Mouse (Mus musculus): ENCODE results near the gene Trim33. TPM values are rescaled to one million over a fixed set of nuclear protein-coding genes. Genes with fewer than 3 reads are reported as not detected.

The Trim33 gene
- polyA plus RNA-seq, 1 experiment from 2014 or later: 20.3 TPM

DNA sequence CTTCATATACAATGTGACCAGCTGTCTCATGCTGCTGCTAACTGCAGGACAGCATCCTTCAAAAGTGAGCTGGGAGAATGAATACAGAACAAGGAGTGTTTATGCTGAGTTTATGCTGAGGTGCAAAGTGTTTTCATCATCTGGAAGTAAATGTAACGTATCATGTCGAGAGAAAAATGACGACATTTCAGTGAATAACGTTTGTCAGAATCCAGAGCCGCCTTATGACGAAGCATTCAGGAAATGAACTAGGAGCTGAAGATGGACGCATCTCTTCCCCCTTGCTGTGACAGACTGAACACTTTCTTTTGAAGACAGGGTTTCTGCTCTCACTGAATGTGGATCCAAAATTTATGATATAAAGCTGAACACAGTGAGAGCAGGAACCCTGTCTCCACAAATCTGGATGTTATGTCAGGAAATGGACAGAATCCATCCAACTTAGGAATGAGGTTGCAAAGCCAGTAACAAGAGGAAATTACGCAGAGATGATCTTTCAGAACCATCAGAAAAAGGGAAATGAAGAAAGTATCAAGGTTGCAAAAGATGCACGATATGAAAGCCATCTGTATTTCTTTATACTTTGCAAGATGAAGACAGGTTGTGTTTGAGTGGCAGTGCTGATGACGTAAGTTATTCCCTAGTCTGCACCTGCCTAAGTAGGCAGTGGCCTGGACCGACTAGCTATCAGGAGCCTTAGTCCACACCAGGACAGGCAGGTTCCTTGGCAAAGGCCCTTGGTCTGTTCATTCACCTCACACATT lies 85.3 kb downstream of the Trim33 start:
- 81% methylated on average over 11 of the region's 11 CpGs for WGBS
- Histone ChIP-seq H3K9ac (no peak overlapping the region), H3K27me3 (no peaks in the 10 kb centered on the region), H3K9me3 (no peaks in the 10 kb centered on the region), H3K4me2 (no peak overlapping the region), H3K4me3 (no peak overlapping the region), H3K36me3 (no peaks in the 10 kb centered on the region; the same call in 1 of the 2 replicates), H3K4me1 (peaks cover 12% of the 10 kb centered on the region), H3K27ac (no peak overlapping the region)
- ATAC-seq (ENCODE audit: insufficient number of reproducible peaks, low FRiP score, low TSS enrichment, low read depth): no peak

DNA sequence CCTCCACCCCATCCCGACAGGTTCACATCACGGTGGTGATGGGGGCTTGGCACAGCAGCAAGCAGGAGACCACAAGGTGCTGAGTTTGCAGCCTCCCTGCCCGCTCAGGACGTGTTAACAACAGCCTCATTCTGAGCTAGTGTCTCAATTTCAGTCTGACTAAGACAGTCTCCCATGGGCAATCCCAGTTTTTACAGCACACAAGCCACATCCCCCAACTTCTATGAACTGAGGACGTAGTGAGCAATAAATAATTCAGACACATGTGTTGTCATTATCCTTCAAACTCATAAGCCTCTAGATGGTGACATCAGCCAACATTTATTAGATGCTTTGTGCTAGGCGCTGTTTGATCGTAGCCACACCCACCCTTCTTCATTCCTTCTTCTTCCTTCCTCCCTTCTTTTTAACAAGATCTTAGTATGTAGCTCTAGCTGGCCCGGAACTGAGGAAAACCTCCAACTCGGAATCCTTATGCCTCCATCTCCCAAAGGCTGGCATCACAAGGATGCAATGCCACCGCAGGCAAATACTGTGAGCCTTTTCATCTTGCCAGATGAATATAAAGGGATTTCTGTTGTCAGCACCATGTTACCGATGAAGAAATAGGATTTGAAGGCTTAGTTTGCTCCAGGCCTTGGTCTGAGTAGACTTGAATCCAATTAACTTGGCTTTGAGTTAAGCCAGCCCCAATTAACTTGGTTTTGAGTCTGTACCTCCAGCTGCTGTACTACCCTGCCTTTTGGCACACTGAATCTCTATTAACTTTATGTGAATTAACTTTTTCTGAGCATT lies 88.3 kb downstream of the Trim33 start:
- WGBS: 53% methylated on average over 11 of the region's 11 CpGs
- ATAC-seq (ENCODE audit: insufficient number of reproducible peaks, low FRiP score, low TSS enrichment, low read depth): no peak
- H3K27ac ChIP-seq: no peak overlapping the region

DNA sequence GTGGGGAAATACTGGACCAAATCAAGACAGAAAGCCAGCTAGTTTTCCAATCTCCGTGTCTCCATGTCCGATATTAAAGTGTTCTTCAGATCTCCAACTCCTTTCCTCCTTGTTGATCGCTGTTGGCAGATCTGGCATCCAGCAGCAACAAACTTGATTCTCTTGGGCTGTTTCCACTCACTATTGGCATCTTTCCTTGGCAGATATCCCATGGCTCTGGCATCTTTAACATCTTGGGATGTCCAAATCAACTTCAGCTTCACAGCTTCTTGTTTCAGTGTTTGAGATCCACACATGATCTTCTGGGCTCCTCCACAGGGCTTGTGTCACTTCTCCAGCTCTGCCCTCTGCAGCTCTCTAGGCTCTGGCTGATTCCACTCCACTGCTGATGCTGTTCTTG lies 89.6 kb downstream of the Trim33 start:
- H3K9ac ChIP-seq: no peak overlapping the region
- no peak for ATAC-seq (ENCODE audit: insufficient number of reproducible peaks, low FRiP score, low TSS enrichment, low read depth)
- H3K9me3 ChIP-seq: no peaks in the 10 kb centered on the region
- no peak overlapping the region for H3K4me2 ChIP-seq
- no peak overlapping the region for H3K4me3 ChIP-seq
- H3K4me1 ChIP-seq: peaks cover 12% of the 10 kb centered on the region
- WGBS: 84% methylated on average over 3 of the region's 3 CpGs
- no peaks in the 10 kb centered on the region for H3K36me3 ChIP-seq
- H3K27me3 ChIP-seq: no peaks in the 10 kb centered on the region
- no peak overlapping the region for H3K27ac ChIP-seq

More for the DNA sequence above, 88.3 kb downstream of the Trim33 start:
- Histone ChIP-seq H3K4me2 (no peak overlapping the region), H3K36me3 (no peaks in the 10 kb centered on the region), H3K9me3 (no peaks in the 10 kb centered on the region), H3K4me3 (no peak overlapping the region), H3K27me3 (no peaks in the 10 kb centered on the region), H3K4me1 (peaks cover 12% of the 10 kb centered on the region), H3K9ac (no peak overlapping the region)

DNA sequence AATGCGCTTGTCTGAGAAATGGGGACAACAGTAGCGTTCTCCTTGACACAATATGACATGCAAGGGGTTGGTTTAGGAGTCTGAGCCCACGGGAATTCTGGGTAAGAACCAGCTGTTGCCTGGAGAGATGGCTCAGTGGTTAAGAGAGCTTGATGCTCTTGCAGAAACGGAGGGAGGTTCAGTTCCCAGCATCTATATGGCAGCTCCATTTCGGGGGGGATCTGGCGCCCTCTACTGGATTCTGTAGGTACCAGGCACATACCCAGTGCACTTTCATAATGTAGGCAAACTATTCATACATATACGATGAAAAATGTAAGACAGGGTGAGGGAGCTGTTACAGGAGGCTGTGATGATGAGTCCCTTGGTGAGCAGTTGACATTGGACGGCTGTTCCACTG lies 94.9 kb downstream of the Trim33 start:
- no peak overlapping the region for H3K9ac ChIP-seq
- H3K4me2 ChIP-seq: no peak overlapping the region
- H3K9me3 ChIP-seq: no peaks in the 10 kb centered on the region
- ATAC-seq (ENCODE audit: insufficient number of reproducible peaks, low FRiP score, low TSS enrichment, low read depth): no peak
- H3K4me1 ChIP-seq: 0 out of 2 replicates have a peak, but pooled peaks cover 3% of the 10 kb centered on the region
- no peaks in the 10 kb centered on the region for H3K27me3 ChIP-seq
- no peak overlapping the region for H3K27ac ChIP-seq
- WGBS: 40% methylated on average over 8 of the region's 8 CpGs
- H3K36me3 ChIP-seq: no peaks in the 10 kb centered on the region
- H3K4me3 ChIP-seq: no peak overlapping the region

DNA sequence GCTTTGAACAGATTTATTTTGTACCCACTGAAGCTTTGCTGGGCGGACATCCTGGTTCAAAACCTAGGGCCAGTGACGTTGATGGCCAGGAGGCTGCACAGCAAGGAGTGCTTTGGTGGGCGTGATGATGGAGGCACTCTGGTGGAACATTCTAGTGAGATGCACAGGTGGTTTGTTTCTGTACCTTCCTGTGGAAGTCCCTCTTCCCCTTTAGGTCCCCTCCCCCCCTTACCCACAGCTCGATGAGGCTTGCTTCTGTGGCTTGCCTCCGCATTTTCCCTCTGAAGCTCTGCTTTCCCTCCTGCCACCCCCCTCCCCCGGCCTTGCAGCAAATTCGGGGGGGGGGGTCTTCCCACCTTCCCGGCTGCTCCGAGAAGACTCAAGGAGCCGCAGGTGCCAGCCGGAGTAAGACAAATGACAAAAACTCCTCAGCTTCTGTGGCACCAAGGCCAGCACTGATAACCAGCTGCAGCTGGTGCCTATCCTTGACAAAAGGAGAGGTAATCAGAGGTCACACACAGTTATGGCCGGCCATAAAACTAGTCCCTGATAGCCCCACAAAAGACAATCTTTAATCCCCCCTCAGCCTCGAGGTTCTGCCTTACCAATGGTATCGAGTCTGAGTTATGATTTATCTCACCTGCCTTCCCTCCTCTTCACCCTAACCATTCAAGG lies 96.2 kb downstream of the Trim33 start:
- Histone ChIP-seq H3K9ac (no peak overlapping the region), H3K9me3 (no peaks in the 10 kb centered on the region), H3K4me2 (no peak overlapping the region), H3K27ac (no peak overlapping the region), H3K4me1 (0 out of 2 replicates have a peak, but pooled peaks cover 3% of the 10 kb centered on the region), H3K36me3 (no peaks in the 10 kb centered on the region), H3K27me3 (no peaks in the 10 kb centered on the region), H3K4me3 (no peak overlapping the region)
- WGBS: 28% methylated on average over 14 of the region's 14 CpGs
- no peak for ATAC-seq (ENCODE audit: insufficient number of reproducible peaks, low FRiP score, low TSS enrichment, low read depth)

DNA sequence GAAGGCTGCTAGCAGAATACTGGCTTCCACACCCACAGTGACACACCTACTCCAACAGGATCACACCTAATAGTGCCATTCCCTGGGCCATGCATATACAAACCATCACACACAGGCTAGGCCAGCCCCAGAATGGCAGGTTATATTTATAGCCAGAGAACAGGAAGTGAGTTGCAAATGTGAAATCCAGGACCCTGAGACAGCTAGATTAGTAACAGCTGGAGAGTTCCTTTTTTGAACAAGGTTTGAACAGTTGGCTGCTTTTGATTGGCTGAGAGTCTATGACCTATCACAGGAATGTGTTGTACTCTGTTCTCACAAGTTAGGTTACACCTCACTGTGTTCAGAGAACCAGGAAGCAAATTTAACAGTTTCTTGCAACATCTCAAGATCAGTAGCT lies 98.9 kb downstream of the Trim33 start:
- Histone ChIP-seq H3K9me3 (no peaks in the 10 kb centered on the region), H3K36me3 (no peaks in the 10 kb centered on the region), H3K4me3 (no peak overlapping the region), H3K4me1 (0 out of 2 replicates have a peak, but pooled peaks cover 3% of the 10 kb centered on the region), H3K9ac (no peak overlapping the region), H3K4me2 (no peak overlapping the region), H3K27me3 (no peaks in the 10 kb centered on the region), H3K27ac (0 out of 2 replicates have a peak overlapping the region, but pooled peaks have one; percentile 50)
- peak; percentile 73; the same call in 1 of the 2 replicates for ATAC-seq (ENCODE audit: insufficient number of reproducible peaks, low FRiP score, low TSS enrichment, low read depth)

DNA sequence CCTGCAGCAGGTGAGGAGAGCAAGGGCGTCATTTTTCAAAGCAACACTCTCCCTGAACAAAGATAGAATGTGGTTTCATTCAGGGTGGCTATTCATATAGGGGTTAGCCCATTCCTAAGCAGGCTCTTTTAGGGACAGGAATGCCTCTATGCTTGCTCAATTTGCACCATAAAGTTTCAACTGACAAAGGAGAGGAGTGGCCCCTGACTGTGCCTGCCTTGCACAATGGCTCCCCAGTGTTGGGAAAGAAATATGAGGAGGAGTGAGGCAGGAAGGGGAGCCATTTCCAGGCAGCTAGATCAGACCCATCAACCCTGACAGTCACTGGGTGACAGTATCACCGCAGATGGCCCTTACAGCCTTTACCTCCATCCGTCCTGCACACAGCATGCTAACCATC lies 100.3 kb downstream of the Trim33 start:
- Histone ChIP-seq H3K4me1 (0 out of 2 replicates have a peak, but pooled peaks cover 3% of the 10 kb centered on the region), H3K9ac (no peak overlapping the region), H3K4me3 (no peak overlapping the region), H3K9me3 (no peaks in the 10 kb centered on the region), H3K27me3 (no peaks in the 10 kb centered on the region), H3K4me2 (no peak overlapping the region), H3K36me3 (no peaks in the 10 kb centered on the region), H3K27ac (no peak overlapping the region)
- no peak for ATAC-seq (ENCODE audit: insufficient number of reproducible peaks, low FRiP score, low TSS enrichment, low read depth)
- WGBS: 74% methylated on average over 3 of the region's 3 CpGs

DNA sequence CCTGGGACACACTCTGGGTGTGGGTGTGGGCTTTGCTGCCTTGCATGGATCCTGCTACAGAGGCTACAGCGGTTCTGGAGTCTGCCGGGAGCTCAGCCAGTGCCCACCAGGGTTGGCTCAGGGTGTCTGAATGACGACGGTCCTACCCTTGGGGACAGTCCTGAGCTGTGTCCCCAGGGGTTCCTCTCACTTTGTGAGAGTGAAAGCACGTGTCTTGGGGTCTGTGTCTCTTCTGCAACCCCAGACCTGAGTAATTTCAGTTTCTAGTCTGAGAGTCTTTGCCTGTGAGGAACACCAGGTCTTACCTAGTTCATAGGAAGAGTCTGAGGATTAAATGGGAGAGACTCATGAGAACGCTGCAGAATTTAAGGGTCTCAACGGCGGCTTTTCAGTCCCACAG lies 101.7 kb downstream of the Trim33 start:
- Histone ChIP-seq H3K27ac (no peak overlapping the region), H3K36me3 (no peaks in the 10 kb centered on the region), H3K4me2 (no peak overlapping the region), H3K4me1 (0 out of 2 replicates have a peak, but pooled peaks cover 3% of the 10 kb centered on the region), H3K27me3 (no peaks in the 10 kb centered on the region), H3K9ac (no peak overlapping the region), H3K9me3 (no peaks in the 10 kb centered on the region), H3K4me3 (no peak overlapping the region)
- no peak for ATAC-seq (ENCODE audit: insufficient number of reproducible peaks, low FRiP score, low TSS enrichment, low read depth)
- WGBS: 90% methylated on average over 8 of the region's 8 CpGs

DNA sequence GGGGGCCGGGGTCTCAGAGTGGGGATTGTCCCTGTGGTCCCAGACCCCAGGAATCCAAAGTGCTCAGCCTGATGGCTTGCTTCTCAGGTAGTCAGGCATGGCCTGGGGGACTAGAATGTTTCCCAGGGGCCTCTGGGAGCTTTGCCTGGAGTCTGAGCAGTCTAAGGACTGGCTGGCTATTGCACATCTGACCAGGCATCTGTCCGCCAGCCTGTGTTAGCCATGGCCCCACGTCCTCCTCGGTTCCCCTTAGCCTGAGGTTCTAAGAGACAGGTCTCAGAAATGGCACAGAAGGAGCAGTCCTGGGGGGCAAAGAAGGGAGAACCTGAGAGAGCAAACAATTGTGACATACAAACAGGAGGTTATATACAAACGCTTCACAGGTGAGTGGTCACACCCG lies 102.3 kb downstream of the Trim33 start:
- Histone ChIP-seq H3K9ac (no peak overlapping the region), H3K4me3 (no peak overlapping the region), H3K27ac (no peak overlapping the region), H3K4me1 (0 out of 2 replicates have a peak, but pooled peaks cover 3% of the 10 kb centered on the region), H3K36me3 (no peaks in the 10 kb centered on the region), H3K9me3 (no peaks in the 10 kb centered on the region), H3K27me3 (no peaks in the 10 kb centered on the region), H3K4me2 (no peak overlapping the region)
- ATAC-seq (ENCODE audit: insufficient number of reproducible peaks, low FRiP score, low TSS enrichment, low read depth): no peak
- 94% methylated on average over 6 of the region's 6 CpGs for WGBS

DNA sequence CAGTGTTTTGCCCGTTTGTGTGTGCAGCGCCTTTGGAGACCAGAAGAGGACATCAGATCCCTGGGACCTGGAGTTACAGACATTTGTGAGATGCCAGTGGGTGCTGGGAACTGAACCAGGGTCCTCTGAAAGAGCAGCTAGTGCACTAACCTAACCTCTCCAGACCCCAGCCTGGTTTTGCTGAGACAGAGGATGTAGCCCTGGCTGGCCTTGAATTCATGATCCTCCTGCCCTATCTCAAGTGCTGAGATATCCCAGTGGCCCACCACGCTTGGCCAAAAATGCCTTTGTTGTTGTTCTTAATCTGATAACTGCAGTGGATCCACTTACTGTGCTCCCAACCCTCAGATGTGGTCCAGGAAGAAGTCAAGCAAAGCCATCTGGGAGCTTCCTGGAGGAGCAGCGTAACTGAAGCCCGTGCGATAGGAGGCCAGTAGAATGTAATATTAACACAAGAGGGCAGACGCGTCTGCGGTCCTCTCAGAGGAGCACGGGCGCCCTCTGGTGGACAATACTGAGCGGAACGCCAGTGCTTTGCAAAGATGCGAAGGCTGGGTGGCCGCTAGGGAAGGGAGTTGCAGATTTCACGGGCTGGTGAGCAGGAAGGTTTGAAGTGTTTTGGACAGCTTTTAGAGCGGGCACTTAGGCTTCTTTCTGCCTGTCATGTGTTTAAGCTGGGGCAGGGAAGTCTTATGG lies 103.9 kb downstream of the Trim33 start:
- ATAC-seq (ENCODE audit: insufficient number of reproducible peaks, low FRiP score, low TSS enrichment, low read depth): peak; percentile 36; the same call in 1 of the 2 replicates
- no peaks in the 10 kb centered on the region for H3K36me3 ChIP-seq
- H3K27me3 ChIP-seq: no peaks in the 10 kb centered on the region
- H3K4me1 ChIP-seq: 0 out of 2 replicates have a peak, but pooled peaks cover under 1% of the 10 kb centered on the region
- H3K27ac ChIP-seq: no peak overlapping the region
- WGBS: 20% methylated on average over 17 of the region's 17 CpGs
- no peaks in the 10 kb centered on the region for H3K9me3 ChIP-seq
- H3K4me3 ChIP-seq: no peak overlapping the region
- no peak overlapping the region for H3K4me2 ChIP-seq
- no peak overlapping the region for H3K9ac ChIP-seq

DNA sequence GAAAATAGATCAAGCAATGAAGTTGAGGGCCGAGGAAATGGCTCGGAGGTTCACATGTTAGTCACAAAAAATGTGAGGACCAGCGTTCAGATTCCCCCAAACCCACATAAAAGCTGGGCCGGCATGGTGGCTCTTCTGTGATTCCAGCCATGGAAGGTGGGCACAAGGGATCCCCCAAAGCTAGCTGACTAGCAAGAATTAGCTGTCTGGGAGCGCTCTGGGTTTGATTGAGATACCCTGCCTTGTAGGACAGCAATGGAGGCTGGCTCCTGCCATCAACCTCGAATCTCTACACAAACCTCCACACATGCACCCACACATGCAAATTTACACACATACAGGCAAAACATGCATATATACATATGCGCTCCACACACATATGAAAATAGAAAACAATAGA lies 105.4 kb downstream of the Trim33 start:
- Histone ChIP-seq H3K4me2 (no peak overlapping the region), H3K27ac (no peak overlapping the region), H3K4me1 (no peaks in the 10 kb centered on the region), H3K9me3 (no peaks in the 10 kb centered on the region), H3K9ac (no peak overlapping the region), H3K27me3 (no peaks in the 10 kb centered on the region), H3K36me3 (no peaks in the 10 kb centered on the region), H3K4me3 (no peak overlapping the region)
- 88% methylated on average over 7 of the region's 7 CpGs for WGBS
- ATAC-seq (ENCODE audit: insufficient number of reproducible peaks, low FRiP score, low TSS enrichment, low read depth): no peak
